Mouse (Mus musculus) liver, adult 2 months (tissue): ENCODE data around the gene Slc17a7. TPM values are rescaled to one million over a fixed set of nuclear protein-coding genes. Genes with fewer than 3 reads are reported as not detected.
"Not testable (repeated sequence)": the region's sequence is repeated elsewhere in the genome, so short reads cannot be mapped to it uniquely, and the experiment has no call there.

Experiments used
- DNase-seq: peaks from one replicate; pipeline ENCODE4 v3.0.0-alpha.2; 2011; ENCODE audit warnings: low read depth, low spot score; ENCODE audit errors: extremely low read depth
- H3K27ac ChIP-seq: fragments of 200-500 bp; replicated peaks from 2 replicates; pipeline ENCODE4 v1.5.1; 2012; ENCODE audit warnings: low read depth, mild to moderate bottlenecking, control low read depth, inconsistent platforms, low read length; ENCODE audit not compliant: insufficient read depth
- H3K27me3 ChIP-seq: fragments of 200-500 bp; 2 replicates; pipeline ENCODE4 v1.6.1; 2012; ENCODE audit warnings: mild to moderate bottlenecking, moderate library complexity, low read length, inconsistent platforms; ENCODE audit not compliant: control insufficient read depth, insufficient read depth
- H3K36me3 ChIP-seq: fragments of 200-500 bp; 2 replicates; pipeline ENCODE4 v1.6.1; 2012; ENCODE audit warnings: low read length, inconsistent platforms; ENCODE audit not compliant: control insufficient read depth, insufficient read depth
- H3K4me1 ChIP-seq: fragments of 200-500 bp; 2 replicates; pipeline ENCODE4 v1.6.1; 2011; ENCODE audit warnings: low read length; ENCODE audit not compliant: control insufficient read depth, insufficient read depth
- H3K4me3 ChIP-seq: fragments of 200-500 bp; 2 replicates; pipeline ENCODE4 v1.5.1; 2011; ENCODE audit warnings: low read depth, mild to moderate bottlenecking, control low read depth, low read length, moderate library complexity; ENCODE audit not compliant: insufficient read depth
- H3K79me2 ChIP-seq: fragments of 200-500 bp; 2 replicates; pipeline ENCODE4 v1.6.1; 2012; ENCODE audit warnings: inconsistent platforms, mild to moderate bottlenecking, low read length, moderate library complexity; ENCODE audit not compliant: control insufficient read depth, insufficient read depth
- H3K9ac ChIP-seq: fragments of 200-500 bp; 2 replicates; pipeline ENCODE4 v1.6.1; 2012; ENCODE audit warnings: low read depth, mild to moderate bottlenecking, control low read depth, inconsistent platforms, low read length
- CTCF ChIP-seq: fragments of 200-500 bp; IDR thresholded peaks from 2 replicates; pipeline ENCODE4 v1.5.1; 2011; ENCODE audit warnings: low read depth, low read length, control low read depth
- POLR2A ChIP-seq: fragments of 200-500 bp; IDR thresholded peaks from 2 replicates; pipeline ENCODE4 v1.6.1; 2011; ENCODE audit warnings: low read length, control low read depth; ENCODE audit not compliant: insufficient read depth; ENCODE audit errors: extremely low read depth
- WGBS: fragments of 180-500 bp; shearing (Covaris S2); methylation state at CpG from one replicate; pipeline ENCODE4 v1.1.7; 2018; 5-methylcytosine and 5-hydroxymethylcytosine counted together
- polyA plus RNA-seq: library from polyadenylated mRNA; depleted of rRNA; stranded (reverse); fragments of >200 nt; gene quantifications from 2 replicates; pipeline ENCODE4 v1.2.3, GENCODE M21; 2012
- total RNA-seq: library from RNA; depleted of rRNA; stranded (reverse); fragments of >200 nt; gene quantifications from 2 replicates; pipeline ENCODE4 v1.2.3, GENCODE M21; 2014

The Slc17a7 gene
- total and polyA plus RNA-seq, 2 experiments = not detected

- TF ChIP-seq POLR2A (no peak), CTCF (no peak)
- Histone ChIP-seq H3K27me3 (no peaks in the 10 kb centered on the region), H3K4me3 (no peak overlapping the region), H3K9ac (no peak overlapping the region), H3K27ac (peak overlapping the region; percentile 10; the same call in 1 of the 2 replicates), H3K36me3 (peaks cover 25% of the 10 kb centered on the region; the same call in 1 of the 2 replicates), H3K79me2 (no peaks in the 10 kb centered on the region; the same call in 1 of the 2 replicates), H3K4me1 (peaks cover 21% of the 10 kb centered on the region)
- DNase-seq = no peak
Observed at GRCm38 (mm10) chr7:45121966-45122365, 41.8 kb upstream of the Slc17a7 start.

GRCm38 (mm10) chr7:45122561-45123185 lies 41.1 kb upstream of the Slc17a7 start:
- TF ChIP-seq CTCF (no peak), POLR2A (no peak)
- H3K27me3 ChIP-seq = no peaks in the 10 kb centered on the region
- peaks cover 3% of the 10 kb centered on the region; the same call in 1 of the 2 replicates for H3K79me2 ChIP-seq
- no peak for DNase-seq
- no peak overlapping the region for H3K4me3 ChIP-seq
- H3K9ac ChIP-seq = no peak overlapping the region
- H3K36me3 ChIP-seq = peaks cover 30% of the 10 kb centered on the region; the same call in 1 of the 2 replicates
- WGBS = 79% methylated on average over 15 of the region's 15 CpGs
- no peak overlapping the region for H3K27ac ChIP-seq
- peaks cover 26% of the 10 kb centered on the region for H3K4me1 ChIP-seq

GRCm38 (mm10) chr7:45123186-45123570 lies 40.6 kb upstream of the Slc17a7 start:
- no peaks in the 10 kb centered on the region for H3K27me3 ChIP-seq
- peak overlapping the region; percentile 85 for H3K9ac ChIP-seq
- H3K4me3 ChIP-seq = peak overlapping the region; percentile 79
- 18% methylated on average over 12 of the region's 12 CpGs for WGBS
- TF ChIP-seq CTCF (no peak), POLR2A (no peak)
- H3K4me1 ChIP-seq = peaks cover 26% of the 10 kb centered on the region
- no peak for DNase-seq
- H3K79me2 ChIP-seq = peaks cover 7% of the 10 kb centered on the region; the same call in 1 of the 2 replicates
- no peak overlapping the region for H3K27ac ChIP-seq
- peaks cover 30% of the 10 kb centered on the region; the same call in 1 of the 2 replicates for H3K36me3 ChIP-seq

GRCm38 (mm10) chr7:45124224-45125143 lies 39.3 kb upstream of the Slc17a7 start, which contains the start of gene Rps11:
Gene Rps11 (minus strand): TSS chr7:45124439.
- 3% methylated on average over 59 of the region's 59 CpGs for WGBS
- Histone ChIP-seq H3K79me2 (peaks cover 11% of the 10 kb centered on the region; the same call in 1 of the 2 replicates), H3K4me3 (peak within 1 kb of the TSS; percentile 79), H3K9ac (peak within 1 kb of the TSS; percentile 85), H3K4me1 (peaks cover 26% of the 10 kb centered on the region), H3K27me3 (no peaks in the 10 kb centered on the region), H3K36me3 (peaks cover 30% of the 10 kb centered on the region; the same call in 1 of the 2 replicates), H3K27ac (peak within 1 kb of the TSS; percentile 75)
- peak; percentile 96 for DNase-seq
- TF ChIP-seq POLR2A = peak; percentile 63; the same call in 1 of the 2 replicates
- no peak for TF ChIP-seq CTCF

- TF ChIP-seq POLR2A (no peak), CTCF (no peak)
- Histone ChIP-seq H3K79me2 (peaks cover 11% of the 10 kb centered on the region; the same call in 1 of the 2 replicates), H3K4me1 (peaks cover 30% of the 10 kb centered on the region), H3K27me3 (no peaks in the 10 kb centered on the region), H3K27ac (no peak overlapping the region; the same call in 1 of the 2 replicates), H3K9ac (no peak overlapping the region), H3K4me3 (no peak overlapping the region), H3K36me3 (peaks cover 30% of the 10 kb centered on the region; the same call in 1 of the 2 replicates)
- peak; percentile 39 for DNase-seq
- WGBS = 60% methylated on average over 7 of the region's 7 CpGs
Observed at GRCm38 (mm10) chr7:45125144-45125600, 38.6 kb upstream of the Slc17a7 start.

- not testable (repeated sequence) for H3K27me3 ChIP-seq, H3K27ac ChIP-seq, H3K4me3 ChIP-seq, H3K9ac ChIP-seq, DNase-seq
- 86% methylated on average over 5 of the region's 5 CpGs for WGBS
- peaks cover 11% of the 10 kb centered on the region; the same call in 1 of the 2 replicates for H3K79me2 ChIP-seq
- peaks cover 31% of the 10 kb centered on the region for H3K4me1 ChIP-seq
- peaks cover 30% of the 10 kb centered on the region; the same call in 1 of the 2 replicates for H3K36me3 ChIP-seq
Observed at GRCm38 (mm10) chr7:45125649-45126048, 38.1 kb upstream of the Slc17a7 start.
